Mouse (Mus musculus): ENCODE data around the gene Abcb9. TPM values are rescaled to one million over a fixed set of nuclear protein-coding genes. Genes with fewer than 3 reads are reported as not detected.

Abcb9 gene
- polyA plus RNA-seq, 1 experiment from 2014 or later = 0.71 TPM

DNA sequence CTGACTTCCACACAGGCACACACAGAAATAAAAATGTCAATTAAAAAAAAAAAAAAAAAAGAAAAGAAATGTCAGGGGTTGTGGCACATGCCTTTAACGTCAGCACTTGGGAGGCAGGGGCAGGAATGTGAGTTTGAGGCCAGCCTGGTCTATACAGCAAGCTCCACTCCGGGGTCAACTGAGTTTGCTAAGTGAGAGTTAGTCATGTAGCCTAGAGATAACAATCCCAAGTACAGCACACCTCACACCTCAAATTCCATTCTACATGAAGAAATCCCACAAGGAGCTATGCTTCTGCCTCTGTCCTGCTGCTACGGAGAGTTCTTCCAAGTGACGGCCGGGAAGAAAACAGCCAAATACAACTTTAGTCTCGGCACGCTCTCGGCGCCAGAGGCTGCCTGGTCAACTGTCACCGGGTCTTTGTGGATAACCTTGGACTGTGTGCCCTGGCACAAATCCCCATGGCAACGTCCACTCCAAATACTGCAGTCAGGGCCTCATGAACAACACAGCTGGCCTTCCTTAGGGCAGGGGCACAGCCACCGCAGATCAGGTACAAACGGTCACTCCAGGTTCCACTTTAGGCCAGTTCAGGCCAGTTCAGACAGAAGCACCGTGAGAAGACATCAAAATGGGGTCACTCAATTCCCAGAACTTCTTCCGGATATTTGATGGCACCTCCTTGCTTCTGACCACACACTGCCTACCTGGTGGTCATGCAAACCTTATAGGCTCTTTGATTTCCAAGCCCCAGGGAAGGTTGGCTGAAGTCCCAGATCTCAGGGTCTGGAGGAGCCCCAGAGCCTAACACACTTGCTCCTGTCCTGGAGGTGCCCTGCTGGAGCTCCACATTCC is 69.8 kb downstream of the Abcb9 start:
- Histone ChIP-seq H3K36me3 (ENCODE audit: control insufficient read depth, insufficient read depth, low read length) (peaks cover 6% of the 10 kb centered on the region), H3K9ac (ENCODE audit: low read length) (no peak overlapping the region), H3K9me3 (ENCODE audit: control insufficient read depth, low read length) (no peaks in the 10 kb centered on the region), H3K4me2 (no peak overlapping the region), H3K4me1 (ENCODE audit: control insufficient read depth, insufficient read depth, low read length) (peaks cover 77% of the 10 kb centered on the region), H3K27me3 (ENCODE audit: control insufficient read depth, insufficient read depth, low read length) (no peaks in the 10 kb centered on the region), H3K27ac (ENCODE audit: low read depth, low read length) (peak overlapping the region; percentile 36; the same call in 1 of the 2 replicates), H3K4me3 (ENCODE audit: low read depth, low read length) (no peak overlapping the region)
- ATAC-seq (ENCODE audit: low FRiP score) (0 out of 2 replicates have a peak, but pooled peaks have one; percentile 14), DNase-seq (ENCODE audit: low spot score, missing footprints) (no peak)
- WGBS = 89% methylated on average over 15 of the region's 15 CpGs

DNA sequence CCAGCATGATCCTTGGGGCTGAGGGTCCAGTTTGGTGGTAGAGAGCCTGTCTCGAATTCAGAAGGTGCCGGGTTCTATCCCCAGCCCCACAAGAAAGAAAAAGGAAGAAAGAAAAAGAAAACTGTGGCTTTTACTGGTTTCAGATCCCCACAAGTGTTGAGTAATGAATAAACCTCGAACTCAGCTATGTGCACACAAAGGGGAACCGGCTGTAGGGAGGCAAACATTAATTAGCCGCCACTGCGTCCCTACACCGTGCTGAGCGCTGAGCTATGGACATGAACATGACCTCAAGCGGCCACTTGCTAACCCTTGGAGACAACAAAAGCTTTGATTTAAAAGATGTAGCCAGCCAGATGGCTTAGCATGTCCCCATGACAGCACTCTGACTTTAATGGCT is 70.5 kb downstream of the Abcb9 start:
- H3K9me3 ChIP-seq (ENCODE audit: control insufficient read depth, low read length) = no peaks in the 10 kb centered on the region
- peaks cover 6% of the 10 kb centered on the region for H3K36me3 ChIP-seq (ENCODE audit: control insufficient read depth, insufficient read depth, low read length)
- H3K4me1 ChIP-seq (ENCODE audit: control insufficient read depth, insufficient read depth, low read length) = peaks cover 71% of the 10 kb centered on the region
- no peak; the same call in 1 of the 2 replicates for ATAC-seq (ENCODE audit: low FRiP score)
- H3K4me3 ChIP-seq (ENCODE audit: low read depth, low read length) = no peak overlapping the region
- H3K27me3 ChIP-seq (ENCODE audit: control insufficient read depth, insufficient read depth, low read length) = no peaks in the 10 kb centered on the region
- peak overlapping the region; percentile 56 for H3K27ac ChIP-seq (ENCODE audit: low read depth, low read length)
- no peak overlapping the region for H3K9ac ChIP-seq (ENCODE audit: low read length)
- DNase-seq (ENCODE audit: low spot score, missing footprints) = no peak
- 55% methylated on average over 9 of the region's 9 CpGs for whole genome bisulfite sequencing
- H3K4me2 ChIP-seq = peak overlapping the region; percentile 4; the same call in 1 of the 2 replicates

DNA sequence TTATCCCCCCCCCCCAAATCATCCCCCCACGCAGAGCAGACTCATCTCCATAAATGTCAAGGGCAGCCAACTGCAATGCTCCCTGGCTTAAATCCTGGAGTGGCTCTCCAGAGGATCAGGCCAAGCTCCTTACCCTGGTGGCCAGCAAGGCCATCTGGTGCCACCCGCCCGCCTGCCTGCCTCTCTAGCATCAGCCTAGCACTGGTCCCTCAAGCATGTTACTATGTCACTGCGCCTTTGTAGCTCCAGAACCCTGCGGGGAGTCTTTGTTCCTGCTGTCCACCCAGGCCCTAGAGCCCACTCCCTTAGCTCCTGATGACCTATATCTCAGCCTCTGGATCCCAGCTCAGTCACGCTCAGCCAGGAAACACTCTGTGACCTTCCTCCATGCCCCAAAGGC is 70.9 kb downstream of the Abcb9 start:
- no peaks in the 10 kb centered on the region for H3K27me3 ChIP-seq (ENCODE audit: control insufficient read depth, insufficient read depth, low read length)
- ATAC-seq (ENCODE audit: low FRiP score) (peak; percentile 70), DNase-seq (ENCODE audit: low spot score, missing footprints) (no peak)
- H3K36me3 ChIP-seq (ENCODE audit: control insufficient read depth, insufficient read depth, low read length) = peaks cover 6% of the 10 kb centered on the region
- peaks cover 67% of the 10 kb centered on the region for H3K4me1 ChIP-seq (ENCODE audit: control insufficient read depth, insufficient read depth, low read length)
- no peaks in the 10 kb centered on the region for H3K9me3 ChIP-seq (ENCODE audit: control insufficient read depth, low read length)
- H3K27ac ChIP-seq (ENCODE audit: low read depth, low read length) = peak overlapping the region; percentile 56
- H3K9ac ChIP-seq (ENCODE audit: low read length) = no peak overlapping the region
- no peak overlapping the region for H3K4me2 ChIP-seq
- no peak overlapping the region for H3K4me3 ChIP-seq (ENCODE audit: low read depth, low read length)
- WGBS = 59% methylated on average over 6 of the region's 6 CpGs

DNA sequence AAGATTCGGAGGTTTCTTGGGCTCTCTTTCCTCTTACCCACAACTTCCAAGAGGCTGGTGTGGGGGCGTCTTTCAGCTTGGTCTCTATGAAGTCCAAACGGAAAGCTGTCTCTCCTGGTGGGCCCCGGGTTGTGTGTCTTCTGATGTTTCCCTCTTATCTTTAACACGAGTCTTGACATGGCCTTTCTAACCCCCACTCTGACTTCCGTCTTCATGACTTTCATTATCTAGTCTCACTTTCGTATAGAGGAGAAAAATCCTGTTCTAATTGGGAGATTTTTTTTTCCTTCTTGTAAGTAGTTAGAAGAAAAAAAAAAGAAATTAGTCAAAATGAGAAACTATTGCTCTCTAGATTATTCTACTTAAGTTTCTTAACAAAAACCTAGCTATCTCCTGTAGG is 73.2 kb downstream of the Abcb9 start:
- ATAC-seq (ENCODE audit: low FRiP score) (no peak), DNase-seq (ENCODE audit: low spot score, missing footprints) (no peak)
- H3K27ac ChIP-seq (ENCODE audit: low read depth, low read length) = no peak overlapping the region
- peaks cover 53% of the 10 kb centered on the region for H3K4me1 ChIP-seq (ENCODE audit: control insufficient read depth, insufficient read depth, low read length)
- H3K4me3 ChIP-seq (ENCODE audit: low read depth, low read length) = no peak overlapping the region
- H3K36me3 ChIP-seq (ENCODE audit: control insufficient read depth, insufficient read depth, low read length) = peaks cover 3% of the 10 kb centered on the region; the same call in 1 of the 2 replicates
- no peak overlapping the region for H3K4me2 ChIP-seq
- H3K9me3 ChIP-seq (ENCODE audit: control insufficient read depth, low read length) = no peaks in the 10 kb centered on the region
- 86% methylated on average over 7 of the region's 7 CpGs for WGBS
- no peak overlapping the region for H3K9ac ChIP-seq (ENCODE audit: low read length)
- no peaks in the 10 kb centered on the region for H3K27me3 ChIP-seq (ENCODE audit: control insufficient read depth, insufficient read depth, low read length)

DNA sequence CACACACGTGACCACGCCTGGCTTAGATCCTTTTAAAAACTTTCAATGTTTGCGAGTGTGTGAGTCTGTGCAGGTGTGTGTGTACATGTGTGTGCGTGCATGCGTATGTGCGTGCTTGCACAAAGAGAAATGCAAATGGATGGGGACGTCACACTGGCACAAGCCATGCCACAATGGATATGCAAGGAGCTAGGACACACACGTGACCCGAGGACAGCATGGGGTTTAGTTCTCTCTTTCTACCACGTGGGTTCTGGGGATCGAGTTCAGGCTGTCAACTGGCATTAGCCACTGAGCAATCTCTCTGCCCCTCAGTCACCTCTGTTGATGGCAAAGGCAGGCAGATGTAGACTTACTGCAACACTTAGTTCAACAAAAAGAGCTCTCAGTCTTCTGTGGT is 73.9 kb downstream of the Abcb9 start:
- Histone ChIP-seq H3K27ac (ENCODE audit: low read depth, low read length) (no peak overlapping the region), H3K9me3 (ENCODE audit: control insufficient read depth, low read length) (no peaks in the 10 kb centered on the region), H3K9ac (ENCODE audit: low read length) (no peak overlapping the region), H3K4me3 (ENCODE audit: low read depth, low read length) (no peak overlapping the region), H3K36me3 (ENCODE audit: control insufficient read depth, insufficient read depth, low read length) (peaks cover 3% of the 10 kb centered on the region; the same call in 1 of the 2 replicates), H3K27me3 (ENCODE audit: control insufficient read depth, insufficient read depth, low read length) (no peaks in the 10 kb centered on the region), H3K4me2 (no peak overlapping the region), H3K4me1 (ENCODE audit: control insufficient read depth, insufficient read depth, low read length) (peaks cover 55% of the 10 kb centered on the region)
- no peak for ATAC-seq (ENCODE audit: low FRiP score)
- DNase-seq (ENCODE audit: low spot score, missing footprints) = no peak
- 70% methylated on average over 11 of the region's 11 CpGs for WGBS

DNA sequence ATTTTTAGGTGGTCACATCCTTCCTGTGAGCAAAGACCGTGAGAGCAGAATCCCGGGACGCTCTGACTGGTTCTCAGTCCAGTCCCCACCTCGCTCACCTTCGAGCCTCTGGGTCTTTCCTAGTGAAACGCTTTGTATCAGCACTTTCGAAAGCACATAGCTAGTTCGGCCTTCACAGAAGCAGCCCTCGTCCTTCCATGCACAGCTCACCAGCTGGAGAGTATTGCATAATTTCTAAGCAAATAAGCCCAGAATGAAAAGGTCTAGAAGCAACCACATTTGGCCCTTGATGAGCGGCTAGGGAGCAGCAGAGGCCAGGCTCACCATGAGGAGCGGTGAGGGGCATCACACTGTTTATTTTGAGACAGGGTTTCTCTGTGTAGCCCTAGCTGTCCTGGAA is 74.5 kb downstream of the Abcb9 start:
- Histone ChIP-seq H3K9ac (ENCODE audit: low read length) (no peak overlapping the region), H3K27me3 (ENCODE audit: control insufficient read depth, insufficient read depth, low read length) (no peaks in the 10 kb centered on the region), H3K36me3 (ENCODE audit: control insufficient read depth, insufficient read depth, low read length) (peaks cover 3% of the 10 kb centered on the region; the same call in 1 of the 2 replicates), H3K4me2 (no peak overlapping the region), H3K27ac (ENCODE audit: low read depth, low read length) (no peak overlapping the region), H3K4me1 (ENCODE audit: control insufficient read depth, insufficient read depth, low read length) (peaks cover 49% of the 10 kb centered on the region), H3K9me3 (ENCODE audit: control insufficient read depth, low read length) (no peaks in the 10 kb centered on the region), H3K4me3 (ENCODE audit: low read depth, low read length) (no peak overlapping the region)
- DNase-seq (ENCODE audit: low spot score, missing footprints) (no peak), ATAC-seq (ENCODE audit: low FRiP score) (no peak)
- WGBS = 93% methylated on average over 11 of the region's 11 CpGs

DNA sequence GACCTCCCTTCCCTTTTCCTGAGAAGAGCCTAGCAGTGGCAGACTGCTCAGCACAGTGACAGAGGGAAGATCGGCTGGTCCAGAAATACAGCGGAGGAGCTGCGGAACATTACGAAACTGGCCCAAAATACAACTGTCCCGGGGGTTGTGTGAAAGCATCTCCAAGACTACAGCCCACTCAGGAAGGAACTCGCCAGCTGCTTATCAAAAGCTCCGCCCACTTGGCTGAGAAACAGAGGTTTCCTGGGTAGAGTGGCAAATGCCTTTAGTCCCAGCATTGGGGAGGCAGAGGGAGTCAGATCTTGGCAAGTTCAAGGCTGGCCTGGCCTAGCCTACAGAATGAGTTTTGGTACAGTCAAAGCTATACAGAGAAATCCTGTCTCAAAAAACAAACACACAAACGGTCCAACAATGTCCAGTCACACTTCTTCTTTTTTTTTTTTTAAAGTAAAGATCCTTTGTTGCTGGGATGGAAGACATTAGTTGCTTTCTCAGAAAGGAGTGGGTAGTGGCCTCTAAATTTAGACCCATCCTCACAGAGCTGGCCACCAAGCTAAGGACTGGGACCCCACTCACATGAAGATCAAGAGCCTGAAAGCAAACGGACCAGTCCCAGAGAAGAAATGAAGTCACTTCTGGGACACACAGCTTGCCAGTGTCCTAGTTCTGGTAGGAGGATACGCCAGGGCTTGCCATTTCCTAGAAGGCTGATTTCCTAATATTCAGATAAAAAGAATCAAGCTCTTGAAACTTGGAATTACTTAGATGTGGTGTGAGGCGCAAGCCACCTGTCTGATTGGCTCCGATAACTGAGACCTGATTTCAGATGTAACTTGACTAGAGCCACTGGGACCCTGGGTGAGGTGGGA is 76.0 kb downstream of the Abcb9 start:
- Histone ChIP-seq H3K27ac (ENCODE audit: low read depth, low read length) (no peak overlapping the region), H3K9ac (ENCODE audit: low read length) (no peak overlapping the region), H3K4me2 (no peak overlapping the region), H3K4me3 (ENCODE audit: low read depth, low read length) (no peak overlapping the region), H3K36me3 (ENCODE audit: control insufficient read depth, insufficient read depth, low read length) (no peaks in the 10 kb centered on the region; the same call in 1 of the 2 replicates), H3K4me1 (ENCODE audit: control insufficient read depth, insufficient read depth, low read length) (peaks cover 42% of the 10 kb centered on the region), H3K9me3 (ENCODE audit: control insufficient read depth, low read length) (no peaks in the 10 kb centered on the region), H3K27me3 (ENCODE audit: control insufficient read depth, insufficient read depth, low read length) (no peaks in the 10 kb centered on the region)
- 78% methylated on average over 12 of the region's 12 CpGs for WGBS
- no peak for DNase-seq (ENCODE audit: low spot score, missing footprints)
- ATAC-seq (ENCODE audit: low FRiP score) = no peak

DNA sequence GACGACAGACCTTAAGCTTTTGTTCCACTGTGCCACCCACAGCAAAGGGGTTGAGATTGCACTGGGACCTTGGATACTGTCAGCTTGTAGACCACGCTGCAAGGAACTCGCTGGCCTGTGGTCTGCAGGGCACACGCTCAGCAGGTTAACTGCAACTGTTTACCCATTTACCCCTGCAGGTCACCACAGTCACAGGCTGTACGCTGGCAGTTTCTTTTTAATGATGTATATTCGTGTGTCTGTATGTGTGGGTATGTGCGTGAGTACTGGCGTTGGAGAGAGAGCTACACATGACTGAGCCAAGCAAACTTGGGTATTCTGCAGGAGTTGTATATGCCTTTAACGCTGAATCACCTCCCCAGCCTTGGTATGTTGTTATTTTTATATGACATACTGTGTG is 76.9 kb downstream of the Abcb9 start:
- H3K4me3 ChIP-seq (ENCODE audit: low read depth, low read length) = no peak overlapping the region
- H3K36me3 ChIP-seq (ENCODE audit: control insufficient read depth, insufficient read depth, low read length) = no peaks in the 10 kb centered on the region; the same call in 1 of the 2 replicates
- DNase-seq (ENCODE audit: low spot score, missing footprints) = no peak
- H3K9ac ChIP-seq (ENCODE audit: low read length) = no peak overlapping the region
- no peaks in the 10 kb centered on the region for H3K9me3 ChIP-seq (ENCODE audit: control insufficient read depth, low read length)
- WGBS = 87% methylated on average over 9 of the region's 9 CpGs
- no peak overlapping the region for H3K4me2 ChIP-seq
- H3K4me1 ChIP-seq (ENCODE audit: control insufficient read depth, insufficient read depth, low read length) = peaks cover 45% of the 10 kb centered on the region
- no peak overlapping the region for H3K27ac ChIP-seq (ENCODE audit: low read depth, low read length)
- no peaks in the 10 kb centered on the region for H3K27me3 ChIP-seq (ENCODE audit: control insufficient read depth, insufficient read depth, low read length)
- no peak for ATAC-seq (ENCODE audit: low FRiP score)

DNA sequence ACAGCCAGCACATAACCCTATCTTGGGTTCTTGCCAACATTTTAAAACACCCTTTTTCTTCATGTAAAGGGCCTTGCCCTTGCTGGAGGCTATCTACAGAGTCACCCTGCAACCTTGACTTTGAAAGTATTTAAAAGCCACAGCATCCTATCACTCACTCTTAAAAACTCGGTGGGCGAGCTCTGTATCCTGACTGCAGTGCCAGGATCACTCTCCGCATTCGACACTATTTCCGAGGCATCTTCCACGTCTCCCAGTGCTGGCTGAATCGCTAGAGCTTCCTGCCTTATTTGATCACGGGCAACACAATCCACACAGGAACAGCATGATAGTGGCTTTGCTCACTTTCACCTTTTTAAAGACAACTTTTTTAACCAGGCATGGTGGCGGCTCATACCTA is 77.7 kb downstream of the Abcb9 start:
- H3K4me1 ChIP-seq (ENCODE audit: control insufficient read depth, insufficient read depth, low read length) = peaks cover 45% of the 10 kb centered on the region
- H3K27me3 ChIP-seq (ENCODE audit: control insufficient read depth, insufficient read depth, low read length) = no peaks in the 10 kb centered on the region
- WGBS = 86% methylated on average over 9 of the region's 9 CpGs
- H3K9me3 ChIP-seq (ENCODE audit: control insufficient read depth, low read length) = no peaks in the 10 kb centered on the region
- no peak overlapping the region for H3K9ac ChIP-seq (ENCODE audit: low read length)
- no peaks in the 10 kb centered on the region; the same call in 1 of the 2 replicates for H3K36me3 ChIP-seq (ENCODE audit: control insufficient read depth, insufficient read depth, low read length)
- no peak overlapping the region for H3K27ac ChIP-seq (ENCODE audit: low read depth, low read length)
- no peak for DNase-seq (ENCODE audit: low spot score, missing footprints)
- no peak for ATAC-seq (ENCODE audit: low FRiP score)
- H3K4me2 ChIP-seq = no peak overlapping the region
- no peak overlapping the region for H3K4me3 ChIP-seq (ENCODE audit: low read depth, low read length)
